Mouse (Mus musculus) limb, embryonic 12.5 days (tissue): ENCODE measurements at regions not wholly inside any gene's neighbourhood (a gene's known extent, or its start where the extent isn't known, plus 50 kb on each side); places are given as distances from the start of the nearest gene placed in this dataset.

ENCODE experiments used
- ATAC-seq: fragments of 200-750 bp; cut with Nextera tagmentation; 2 replicates; pipeline ENCODE4 v1.8.0; 2017; ENCODE audit warnings: low read depth, moderate TSS enrichment; ENCODE audit not compliant: insufficient number of reproducible peaks, insufficient read depth, low FRiP score, low TSS enrichment
- H3K27ac ChIP-seq: fragments of 300-500 bp; sonication (generic); 2 replicates; pipeline ENCODE4 v1.5.1; 2016; ENCODE audit warnings: mild to moderate bottlenecking, moderate library complexity
- H3K27me3 ChIP-seq: fragments of 300-500 bp; sonication (generic); 2 replicates; pipeline ENCODE4 v1.6.1; 2016; ENCODE audit warnings: mild to moderate bottlenecking, moderate library complexity
- H3K36me3 ChIP-seq: fragments of 300-500 bp; sonication (generic); 2 replicates; pipeline ENCODE4 v1.6.1; 2016; ENCODE audit warnings: mild to moderate bottlenecking, moderate library complexity
- H3K4me1 ChIP-seq: fragments of 300-500 bp; sonication (generic); replicated peaks from 2 replicates; pipeline ENCODE4 v1.6.1; 2016
- H3K4me2 ChIP-seq: fragments of 300-500 bp; sonication (generic); 2 replicates; pipeline ENCODE4 v1.6.1; 2016; ENCODE audit warnings: mild to moderate bottlenecking, moderate library complexity
- H3K4me3 ChIP-seq: fragments of 300-500 bp; sonication (generic); replicated peaks from 2 replicates; pipeline ENCODE4 v1.5.1; 2016; ENCODE audit warnings: mild to moderate bottlenecking
- H3K9ac ChIP-seq: fragments of 300-500 bp; sonication (generic); replicated peaks from 2 replicates; pipeline ENCODE4 v1.6.1; 2016; ENCODE audit warnings: mild to moderate bottlenecking, moderate library complexity
- H3K9me3 ChIP-seq: fragments of 300-500 bp; sonication (generic); 2 replicates; pipeline ENCODE4 v1.6.1; 2016; ENCODE audit warnings: mild to moderate bottlenecking, moderate library complexity
- WGBS: fragments of 180-500 bp; shearing (Covaris S2); methylation state at CpG from one replicate; pipeline ENCODE4 v1.1.7; 2016; 5-methylcytosine and 5-hydroxymethylcytosine counted together

- no peak overlapping the region for H3K4me2 ChIP-seq
- H3K4me3 ChIP-seq, result no peak overlapping the region
- ATAC-seq, result no peak
- no peak overlapping the region for H3K9ac ChIP-seq
- 89% methylated on average over 2 of the region's 2 CpGs for WGBS
- H3K36me3 ChIP-seq, result no peaks in the 10 kb centered on the region
- H3K4me1 ChIP-seq, result no peaks in the 10 kb centered on the region
- no peaks in the 10 kb centered on the region for H3K27me3 ChIP-seq
- H3K9me3 ChIP-seq, result no peaks in the 10 kb centered on the region
- no peak overlapping the region for H3K27ac ChIP-seq
These were observed 91.6 kb downstream of the Nuf2 start for GRCm38 (mm10) chr1:169439621-169440020.

GRCm38 (mm10) chr1:169438006-169438405 is 93.3 kb downstream of the Nuf2 start:
- Histone ChIP-seq H3K27ac (no peak overlapping the region), H3K27me3 (no peaks in the 10 kb centered on the region), H3K4me3 (no peak overlapping the region), H3K36me3 (no peaks in the 10 kb centered on the region), H3K4me2 (no peak overlapping the region), H3K9ac (no peak overlapping the region), H3K4me1 (no peaks in the 10 kb centered on the region), H3K9me3 (no peaks in the 10 kb centered on the region)
- WGBS, result 89% methylated on average over 3 of the region's 3 CpGs
- no peak for ATAC-seq

- Histone ChIP-seq H3K27ac (no peak overlapping the region), H3K4me1 (no peaks in the 10 kb centered on the region), H3K4me2 (no peak overlapping the region), H3K27me3 (peaks cover 4% of the 10 kb centered on the region), H3K9me3 (no peaks in the 10 kb centered on the region), H3K36me3 (no peaks in the 10 kb centered on the region), H3K9ac (no peak overlapping the region), H3K4me3 (no peak overlapping the region)
- no peak for ATAC-seq
- WGBS, result 61% methylated on average over 3 of the region's 3 CpGs
These were observed 108.9 kb downstream of the Nuf2 start for GRCm38 (mm10) chr1:169422408-169422807.

GRCm38 (mm10) chr1:169421671-169422070 is 109.6 kb downstream of the Nuf2 start:
- no peak overlapping the region for H3K9ac ChIP-seq
- H3K4me1 ChIP-seq, result no peaks in the 10 kb centered on the region
- H3K27me3 ChIP-seq, result peaks cover 4% of the 10 kb centered on the region
- H3K27ac ChIP-seq, result no peak overlapping the region
- WGBS, result 29% methylated on average over 1 of the region's 1 CpGs
- no peak for ATAC-seq
- no peaks in the 10 kb centered on the region for H3K9me3 ChIP-seq
- no peak overlapping the region for H3K4me3 ChIP-seq
- no peaks in the 10 kb centered on the region for H3K36me3 ChIP-seq
- no peak overlapping the region for H3K4me2 ChIP-seq

GRCm38 (mm10) chr1:169418665-169419045 is 112.6 kb downstream of the Nuf2 start:
- 88% methylated on average over 4 of the region's 4 CpGs for WGBS
- H3K27ac ChIP-seq, result no peak overlapping the region

GRCm38 (mm10) chr1:169417979-169418664 is 113.1 kb downstream of the Nuf2 start:
- no peaks in the 10 kb centered on the region for H3K9me3 ChIP-seq
- H3K27me3 ChIP-seq, result peaks cover 19% of the 10 kb centered on the region
- 37% methylated on average over 10 of the region's 10 CpGs for WGBS
- no peaks in the 10 kb centered on the region for H3K36me3 ChIP-seq
- no peak overlapping the region for H3K9ac ChIP-seq
- H3K4me3 ChIP-seq, result no peak overlapping the region
- no peak overlapping the region for H3K4me2 ChIP-seq
- H3K4me1 ChIP-seq, result no peaks in the 10 kb centered on the region
- no peak for ATAC-seq
- H3K27ac ChIP-seq, result no peak overlapping the region

More at GRCm38 (mm10) chr1:169418665-169419045, 112.6 kb downstream of the Nuf2 start:
- Histone ChIP-seq H3K36me3 (no peaks in the 10 kb centered on the region), H3K27me3 (peaks cover 17% of the 10 kb centered on the region), H3K9ac (no peak overlapping the region), H3K4me1 (no peaks in the 10 kb centered on the region), H3K4me3 (no peak overlapping the region), H3K9me3 (no peaks in the 10 kb centered on the region), H3K4me2 (no peak overlapping the region)
- no peak for ATAC-seq

- no peak overlapping the region for H3K9ac ChIP-seq
- H3K9me3 ChIP-seq, result no peaks in the 10 kb centered on the region
- no peak overlapping the region for H3K27ac ChIP-seq
- no peaks in the 10 kb centered on the region for H3K4me1 ChIP-seq
- 90% methylated on average over 1 of the region's 1 CpGs for WGBS
- peaks cover 18% of the 10 kb centered on the region; the same call in 1 of the 2 replicates for H3K27me3 ChIP-seq
- no peak overlapping the region for H3K4me3 ChIP-seq
- no peak overlapping the region for H3K4me2 ChIP-seq
- H3K36me3 ChIP-seq, result no peaks in the 10 kb centered on the region
- no peak for ATAC-seq
These were observed 114.6 kb downstream of the Nuf2 start for GRCm38 (mm10) chr1:169416701-169417100.

- 70% methylated on average over 2 of the region's 2 CpGs for WGBS
- no peak overlapping the region for H3K27ac ChIP-seq
These were observed 123.1 kb downstream of the Nuf2 start for GRCm38 (mm10) chr1:169408120-169408519.

GRCm38 (mm10) chr1:169400841-169401240 is 130.4 kb downstream of the Nuf2 start:
- Histone ChIP-seq H3K9ac (no peak overlapping the region), H3K4me3 (no peak overlapping the region), H3K27me3 (peaks cover 2% of the 10 kb centered on the region; the same call in 1 of the 2 replicates), H3K4me1 (0 out of 2 replicates have a peak, but pooled peaks cover under 1% of the 10 kb centered on the region), H3K27ac (no peak overlapping the region), H3K36me3 (no peaks in the 10 kb centered on the region), H3K9me3 (no peaks in the 10 kb centered on the region), H3K4me2 (no peak overlapping the region)
- WGBS, result 66% methylated on average over 6 of the region's 6 CpGs
- no peak for ATAC-seq

More at GRCm38 (mm10) chr1:169408120-169408519, 123.1 kb downstream of the Nuf2 start:
- no peaks in the 10 kb centered on the region for H3K9me3 ChIP-seq
- H3K4me1 ChIP-seq, result no peaks in the 10 kb centered on the region
- no peaks in the 10 kb centered on the region for H3K36me3 ChIP-seq
- no peak overlapping the region for H3K4me3 ChIP-seq
- no peak overlapping the region for H3K4me2 ChIP-seq
- no peak overlapping the region for H3K9ac ChIP-seq
- no peak for ATAC-seq
- 0 out of 2 replicates have a peak, but pooled peaks cover under 1% of the 10 kb centered on the region for H3K27me3 ChIP-seq

- Histone ChIP-seq H3K4me1 (0 out of 2 replicates have a peak, but pooled peaks cover 3% of the 10 kb centered on the region), H3K4me2 (no peak overlapping the region), H3K27me3 (peaks cover 2% of the 10 kb centered on the region; the same call in 1 of the 2 replicates), H3K4me3 (no peak overlapping the region), H3K27ac (no peak overlapping the region), H3K36me3 (no peaks in the 10 kb centered on the region), H3K9me3 (no peaks in the 10 kb centered on the region), H3K9ac (no peak overlapping the region)
- no peak for ATAC-seq
- 91% methylated on average over 4 of the region's 4 CpGs for WGBS
These were observed 133.9 kb downstream of the Nuf2 start for GRCm38 (mm10) chr1:169397371-169397770.

- WGBS, result 83% methylated on average over 1 of the region's 1 CpGs
These were observed 144.2 kb downstream of the Nuf2 start for GRCm38 (mm10) chr1:169387056-169387455.

More at GRCm38 (mm10) chr1:169387056-169387455, 144.2 kb downstream of the Nuf2 start:
- no peaks in the 10 kb centered on the region for H3K36me3 ChIP-seq
- H3K27me3 ChIP-seq, result no peaks in the 10 kb centered on the region
- no peak for ATAC-seq
- H3K4me2 ChIP-seq, result no peak overlapping the region
- H3K27ac ChIP-seq, result no peak overlapping the region
- H3K4me1 ChIP-seq, result no peaks in the 10 kb centered on the region
- H3K4me3 ChIP-seq, result no peak overlapping the region
- no peaks in the 10 kb centered on the region for H3K9me3 ChIP-seq
- no peak overlapping the region for H3K9ac ChIP-seq
